Mouse (Mus musculus): ENCODE results near the gene Vmn2r45. TPM values are rescaled to one million over a fixed set of nuclear protein-coding genes. Genes with fewer than 3 reads are reported as not detected.
"Not testable (repeated sequence)": the region's sequence is repeated elsewhere in the genome, so short reads cannot be mapped to it uniquely, and the experiment has no call there.

Vmn2r45 gene
- not detected for total RNA-seq (2021)
- long read RNA-seq, result 0 reads

- DNase-seq (ENCODE audit: low spot score in 2 of 2), result not testable (repeated sequence)
These were observed at the start of gene Vmn2r45 for GRCm38 (mm10) chr7:8488975-8489374. TSS of gene Vmn2r45 (minus strand) at chr7:8489075.

Other genes with a start within 250 kb of the Vmn2r45 start
- gene Vmn2r43, start 228.5 kb downstream of the Vmn2r45 start, total RNA-seq (2021), result not detected
- not detected for gene Vmn2r44, start 105.7 kb downstream of the Vmn2r45 start, total RNA-seq (2021)